Mouse (Mus musculus): ENCODE measurements around the gene Fuca1.

Fuca1 gene

DNA sequence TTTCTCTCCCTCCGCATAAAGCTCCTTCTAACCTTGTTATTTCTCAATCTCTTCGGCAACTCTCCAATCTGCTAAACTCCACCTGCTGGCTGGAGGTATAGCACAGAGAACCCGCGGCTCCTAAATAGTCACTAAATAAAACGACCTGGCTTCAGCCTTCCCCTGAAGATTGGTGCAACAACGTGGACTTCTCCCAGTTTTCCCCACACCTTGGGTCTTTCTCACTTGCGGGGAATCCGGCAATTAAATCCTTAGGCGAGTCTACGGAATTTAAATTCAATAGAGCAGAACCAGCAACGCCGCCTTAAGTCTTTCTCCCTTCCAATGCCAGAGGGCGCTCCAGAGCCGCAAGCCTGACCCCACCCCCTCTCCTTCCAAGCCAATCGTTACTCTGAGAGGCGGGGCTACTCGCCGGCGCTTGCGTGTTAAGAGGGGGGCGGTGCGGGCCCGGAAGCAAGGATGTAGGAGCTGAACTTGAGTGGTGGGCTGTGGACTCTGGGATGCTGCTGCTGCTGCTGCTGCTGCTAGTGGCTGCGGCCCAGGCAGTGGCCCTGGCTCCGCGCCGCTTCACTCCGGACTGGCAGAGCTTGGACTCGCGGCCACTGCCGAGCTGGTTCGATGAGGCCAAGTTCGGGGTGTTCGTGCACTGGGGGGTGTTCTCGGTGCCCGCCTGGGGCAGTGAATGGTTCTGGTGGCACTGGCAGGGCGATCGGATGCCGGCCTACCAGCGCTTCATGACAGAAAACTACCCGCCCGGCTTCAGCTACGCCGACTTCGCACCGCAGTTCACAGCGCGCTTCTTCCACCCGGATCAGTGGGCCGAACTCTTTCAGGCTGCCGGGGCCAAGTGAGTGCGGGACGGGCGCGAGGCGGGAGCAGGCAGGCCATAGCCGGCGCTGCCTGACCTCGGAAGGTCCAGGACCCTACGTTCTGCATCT, at the start of gene Fuca1:
Fuca1 (plus strand) TSS at position 432 of the 938 bp plus-strand sequence.
- peak; percentile 95 to 97 for DNase-seq (ENCODE audit: low spot score in 2 of 2)

DNA sequence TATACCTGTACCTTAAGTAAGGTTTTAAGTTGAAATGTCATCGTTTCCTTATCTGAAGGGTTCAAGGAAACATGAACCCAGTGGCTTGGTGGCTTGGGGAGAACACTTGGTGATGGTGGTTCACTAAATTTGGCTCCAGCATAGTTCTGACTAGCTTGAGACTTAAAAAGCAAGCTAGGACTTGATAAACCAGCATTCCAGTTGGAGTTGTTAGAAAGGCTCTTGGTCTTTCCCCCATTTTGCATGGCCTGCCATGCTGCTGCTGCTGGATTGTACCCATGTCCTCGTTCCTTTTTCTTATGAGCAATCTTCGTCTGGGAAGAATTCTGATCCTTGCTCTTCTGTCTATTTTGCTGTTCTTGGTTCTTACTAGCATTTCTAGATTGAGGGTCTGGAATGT, 48.5 kb upstream of the Fuca1 start:
- DNase-seq (ENCODE audit: low spot score in 2 of 2) = no peak

DNA sequence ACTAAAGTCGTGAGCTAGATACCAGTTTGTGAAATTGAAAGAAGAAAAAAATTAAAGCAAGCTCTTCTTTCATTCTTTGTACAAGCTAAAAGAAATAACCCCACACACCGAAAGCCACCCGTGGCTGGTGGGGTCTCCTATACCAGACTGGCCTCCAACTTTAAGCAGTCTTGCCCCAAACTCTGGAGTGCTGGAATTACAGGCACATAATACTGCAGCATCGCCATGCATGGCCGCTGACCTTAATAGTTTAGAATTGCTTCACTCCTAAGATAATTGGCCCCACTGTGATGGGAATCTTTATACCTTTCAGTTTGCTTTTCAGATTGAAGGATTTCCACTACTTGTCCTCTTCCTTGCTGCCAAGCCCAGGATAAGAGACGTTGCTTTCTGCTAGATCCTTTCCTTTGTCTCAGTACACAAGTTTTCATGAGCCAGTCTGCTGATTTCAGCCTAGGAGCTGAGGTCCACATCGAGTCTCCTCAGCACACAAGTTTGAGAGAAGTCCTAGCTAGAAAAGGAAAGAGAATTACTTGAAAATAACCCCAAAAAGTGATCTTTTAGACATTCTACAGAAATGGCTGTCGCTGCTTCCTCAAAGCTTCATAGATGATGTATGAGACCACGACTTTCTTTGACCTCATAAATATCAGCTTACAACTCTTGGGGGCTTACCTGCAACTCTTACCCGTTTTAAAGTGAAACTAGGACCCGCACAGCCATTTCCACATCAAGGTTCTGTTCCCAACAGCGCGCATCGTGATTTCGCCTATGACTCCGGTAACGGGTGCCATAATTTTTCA, 47.7 kb upstream of the Fuca1 start:
- no peak for DNase-seq (ENCODE audit: low spot score in 2 of 2)

GRCm38 (mm10) chr4:135873526-135874202, 46.9 kb upstream of the Fuca1 start, which contains the start of gene Pnrc2:
Gene Pnrc2 (minus strand): TSS chr4:135873850.
- DNase-seq (ENCODE audit: low spot score in 2 of 2) = peak; percentile 92

DNA sequence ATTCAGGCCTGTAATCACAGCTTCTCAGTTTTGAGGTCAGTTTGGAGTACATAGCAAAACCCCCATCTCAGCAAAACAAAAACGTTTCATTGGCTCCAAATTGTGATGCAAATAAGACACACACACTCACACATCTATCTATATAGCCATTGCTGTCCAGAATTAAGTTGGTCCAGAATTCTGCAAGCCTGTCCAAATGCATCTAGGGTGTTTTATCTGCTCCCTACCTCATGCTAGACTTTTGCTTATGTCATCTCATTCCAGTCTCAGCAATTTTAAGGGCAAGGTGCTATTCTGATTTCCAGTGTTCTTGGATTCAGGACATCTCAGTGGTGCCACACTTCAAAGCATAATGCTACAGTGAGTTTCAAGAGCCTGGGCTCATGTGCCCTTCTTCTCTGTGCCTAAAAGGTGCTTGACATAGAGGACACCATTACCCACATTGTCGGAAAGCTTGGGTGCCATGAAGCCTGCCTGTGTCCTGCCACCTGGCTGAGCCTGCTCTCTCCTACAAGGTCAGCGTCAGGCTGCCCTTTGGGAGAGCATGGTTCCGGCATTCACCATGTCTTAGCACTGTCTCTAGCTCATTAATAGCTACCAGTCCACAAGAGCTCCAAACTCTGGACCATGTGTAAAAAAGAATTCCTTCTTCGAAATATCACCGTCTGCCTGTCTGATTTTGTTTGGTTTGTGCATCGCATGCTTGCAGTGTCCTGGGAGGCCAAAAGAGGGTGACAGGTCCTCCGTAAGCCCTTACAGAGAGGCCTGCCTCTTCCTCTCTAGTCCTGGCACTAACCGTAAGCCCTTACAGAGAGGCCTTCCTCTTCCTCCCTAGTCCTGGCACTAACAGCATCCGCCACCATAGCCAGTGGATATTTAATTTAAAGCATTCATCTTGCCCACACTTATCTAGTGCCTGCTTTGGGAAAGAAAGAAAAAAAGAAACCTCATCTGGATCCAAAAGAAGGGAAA, 45.7 kb upstream of the Fuca1 start:
- no peak for DNase-seq (ENCODE audit: low spot score in 2 of 2)

DNA sequence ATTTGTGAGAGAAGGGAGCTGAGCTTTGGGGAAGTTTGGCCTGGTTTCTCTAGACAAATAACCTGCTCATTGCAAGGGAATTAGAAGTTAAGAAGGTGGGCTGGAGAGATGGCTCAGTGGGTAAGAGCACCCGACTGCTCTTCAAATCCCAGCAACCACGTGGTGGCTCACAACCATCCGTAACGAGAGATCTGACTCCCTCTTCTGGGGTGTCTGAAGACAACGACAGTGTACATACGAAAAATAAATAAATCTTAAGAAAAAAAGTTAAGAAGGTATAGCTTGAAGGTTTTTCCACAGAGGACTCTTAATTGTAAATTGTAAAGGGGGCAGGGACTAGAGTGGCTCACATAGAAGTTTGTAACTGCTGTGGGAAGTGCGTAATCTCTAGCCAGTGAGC, 45.0 kb upstream of the Fuca1 start:
- no peak for DNase-seq (ENCODE audit: low spot score in 2 of 2)

DNA sequence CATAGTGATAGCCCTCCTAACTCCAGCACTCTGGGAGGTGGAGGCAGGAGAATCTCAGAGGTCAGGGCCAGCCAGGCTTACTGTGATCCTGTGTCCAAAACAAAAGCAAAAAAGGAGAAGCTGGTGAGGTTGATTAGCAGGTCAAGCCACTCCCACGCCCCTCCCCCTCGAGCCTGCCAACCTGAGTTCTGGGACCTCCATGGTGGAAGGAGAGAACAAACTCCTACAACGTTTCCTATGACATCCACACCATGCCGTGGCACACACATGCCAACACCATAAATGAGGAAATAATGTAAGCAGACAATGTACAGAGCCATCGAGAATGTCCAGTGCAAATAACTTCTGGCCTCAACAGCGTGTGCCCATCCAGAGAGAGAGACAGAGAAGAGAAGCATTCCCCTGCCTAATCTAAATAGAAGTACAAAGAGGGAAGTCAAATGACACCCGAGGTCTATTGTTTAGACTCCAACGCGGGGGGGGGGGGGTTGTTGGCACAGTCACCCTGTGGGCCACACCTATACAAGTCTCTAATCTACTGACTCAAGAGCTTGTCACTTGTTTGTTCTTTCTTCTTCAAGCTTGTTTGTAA, 44.4 kb upstream of the Fuca1 start:
- DNase-seq (ENCODE audit: low spot score in 2 of 2) = no peak

DNA sequence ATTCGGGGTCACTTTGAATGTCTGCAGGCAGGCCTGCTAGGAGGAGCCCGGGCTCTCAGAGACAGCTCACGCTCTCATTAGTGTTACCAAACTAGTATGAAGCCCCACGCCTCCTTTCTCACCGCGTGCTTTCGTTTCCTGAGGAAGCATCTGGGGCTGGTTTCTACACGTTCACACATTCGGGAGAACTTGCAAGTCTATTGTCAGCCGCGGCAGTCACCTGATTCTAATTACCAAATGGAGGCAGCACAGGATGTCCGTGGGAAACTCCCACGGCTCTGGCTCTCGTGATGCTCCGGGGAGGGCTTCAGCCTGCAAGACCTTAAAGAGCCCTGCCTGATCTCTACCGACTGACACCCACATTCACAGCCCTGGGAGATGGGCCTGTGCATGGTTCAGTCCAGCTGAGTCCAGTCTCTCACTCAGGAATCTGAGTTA, 43.9 kb upstream of the Fuca1 start:
- DNase-seq (ENCODE audit: low spot score in 2 of 2) = peak; percentile 74 to 85

DNA sequence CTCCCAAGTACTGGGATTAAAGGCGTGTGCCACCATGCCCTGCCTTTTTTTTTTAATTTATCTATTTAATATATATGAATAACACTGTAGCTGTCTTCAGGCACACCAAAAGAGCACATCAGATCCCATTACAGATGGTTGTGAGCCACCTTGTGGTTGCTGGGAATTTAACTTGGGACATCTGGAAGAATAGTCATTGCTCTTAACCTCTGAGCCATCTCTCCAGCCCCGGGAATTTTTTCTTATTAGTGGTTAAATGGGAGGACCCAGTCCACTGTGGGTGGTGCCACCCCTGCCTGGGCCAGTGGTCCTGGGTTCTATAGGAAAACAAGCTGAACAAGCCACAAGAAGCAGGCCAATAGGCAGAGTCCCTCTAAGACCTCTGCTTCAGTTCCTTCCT, 42.8 kb upstream of the Fuca1 start:
- DNase-seq (ENCODE audit: low spot score in 2 of 2) = no peak

- DNase-seq (ENCODE audit: low spot score in 2 of 2) = no peak
Observed at GRCm38 (mm10) chr4:135879021-135879420, 41.5 kb upstream of the Fuca1 start.

DNA sequence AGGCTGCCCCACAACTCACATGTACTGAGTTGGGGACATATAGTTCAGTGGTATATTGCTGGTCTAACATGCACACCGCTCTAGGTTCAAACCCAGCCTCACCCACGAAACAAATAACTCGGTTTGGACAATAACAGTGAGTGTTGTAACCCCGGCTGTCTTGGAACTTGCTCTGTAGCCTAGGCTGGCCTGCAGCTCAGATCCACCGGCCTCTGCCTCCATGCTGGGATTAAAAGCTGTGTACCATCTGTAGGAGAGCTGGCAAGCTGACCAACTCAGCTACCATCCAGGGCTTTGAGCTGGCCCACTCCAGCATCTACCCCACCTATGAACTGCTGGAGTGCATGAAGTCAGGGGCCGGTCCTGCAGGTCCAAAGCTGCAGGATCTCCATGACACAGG, 40.5 kb upstream of the Fuca1 start:
- DNase-seq (ENCODE audit: low spot score in 2 of 2) = no peak

- DNase-seq (ENCODE audit: low spot score in 2 of 2) = no peak
Observed at GRCm38 (mm10) chr4:135880576-135880975, 40.0 kb upstream of the Fuca1 start.

DNA sequence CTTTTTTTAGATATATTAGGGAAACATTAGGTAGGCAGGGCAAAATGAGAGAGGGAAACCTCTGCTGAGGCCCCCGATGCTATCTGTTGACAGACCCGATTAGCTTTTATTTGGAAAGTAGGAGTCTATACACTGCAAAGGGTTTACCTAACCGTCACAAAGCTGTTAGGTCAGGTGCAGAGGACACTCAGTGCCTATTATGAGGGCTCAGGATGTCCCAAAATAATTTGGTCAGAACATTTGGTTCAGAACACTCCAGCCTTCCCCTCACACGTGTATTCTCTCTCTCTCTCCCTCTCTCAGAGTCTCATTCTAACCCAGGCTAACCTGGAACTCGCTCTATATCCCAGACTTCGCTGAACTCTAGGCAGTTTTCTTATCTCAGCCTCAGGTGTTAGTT, 38.5 kb upstream of the Fuca1 start:
- DNase-seq (ENCODE audit: low spot score in 2 of 2) = no peak

DNA sequence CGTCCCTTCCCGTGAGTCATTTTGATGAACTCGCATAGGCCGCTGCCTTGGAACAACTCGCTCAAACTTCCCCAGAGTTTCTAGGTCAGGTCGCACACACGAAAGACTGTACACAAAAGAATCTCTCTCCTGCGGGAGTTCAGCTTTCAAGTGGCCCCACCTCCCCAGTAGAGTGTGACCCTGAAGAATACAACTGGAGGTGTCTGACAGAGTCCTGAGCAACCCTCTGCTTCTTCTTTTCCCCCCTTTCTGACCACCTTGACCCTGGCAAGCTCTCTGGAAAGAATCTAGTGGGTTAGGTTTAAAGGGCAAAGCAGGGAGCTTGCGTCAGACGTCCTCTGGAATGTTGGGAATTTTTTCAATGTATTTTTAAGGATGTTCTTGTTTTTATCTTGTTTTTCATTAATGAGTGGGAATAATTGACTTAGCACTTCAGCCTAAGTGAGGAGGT, 37.1 kb upstream of the Fuca1 start:
- DNase-seq (ENCODE audit: low spot score in 2 of 2) = no peak

GRCm38 (mm10) chr4:135883881-135884516, 36.5 kb upstream of the Fuca1 start:
- no peak for DNase-seq (ENCODE audit: low spot score in 2 of 2)

DNA sequence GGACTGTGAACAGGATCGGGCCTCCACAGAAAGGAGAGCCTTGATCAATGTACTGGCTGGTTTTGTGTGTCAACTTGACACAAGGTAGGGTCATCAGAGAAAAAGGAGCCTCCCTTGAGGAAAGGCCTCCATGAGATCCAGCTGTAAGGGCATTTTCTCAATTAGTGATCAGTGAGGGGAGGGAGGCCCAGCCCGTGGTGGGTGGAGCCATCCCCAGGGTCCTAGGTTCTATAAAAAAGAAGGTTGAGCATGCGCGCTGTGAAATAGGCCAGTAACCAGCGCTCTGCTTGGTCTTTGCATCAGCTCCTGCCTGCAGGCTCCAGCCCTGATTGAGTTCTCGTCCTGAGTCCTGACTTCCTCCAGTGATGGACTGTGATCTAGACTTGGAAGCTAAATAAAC, 36.0 kb upstream of the Fuca1 start:
- DNase-seq (ENCODE audit: low spot score in 2 of 2) = no peak

DNA sequence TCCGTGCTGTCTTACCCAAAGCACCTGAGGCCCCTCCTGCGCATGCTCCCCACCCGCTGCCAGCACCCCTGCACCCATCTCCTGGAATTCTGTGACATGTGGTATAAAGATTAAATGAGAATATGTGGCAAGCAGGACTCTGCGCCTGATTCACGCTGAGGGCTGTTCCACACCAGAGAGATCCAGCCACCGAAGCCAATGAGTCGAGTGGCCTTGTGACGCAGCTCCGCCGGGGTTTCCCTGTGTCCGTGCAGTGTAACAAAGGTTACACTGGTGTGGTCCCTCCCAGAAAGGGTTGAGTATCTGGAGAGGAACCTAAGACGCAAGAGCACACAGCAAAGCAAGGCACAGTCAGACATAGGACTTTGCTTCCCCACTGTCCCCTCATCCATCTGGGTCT, 34.9 kb upstream of the Fuca1 start:
- no peak for DNase-seq (ENCODE audit: low spot score in 2 of 2)

GRCm38 (mm10) chr4:135886184-135886583, 34.4 kb upstream of the Fuca1 start:
- DNase-seq (ENCODE audit: low spot score in 2 of 2) = no peak

DNA sequence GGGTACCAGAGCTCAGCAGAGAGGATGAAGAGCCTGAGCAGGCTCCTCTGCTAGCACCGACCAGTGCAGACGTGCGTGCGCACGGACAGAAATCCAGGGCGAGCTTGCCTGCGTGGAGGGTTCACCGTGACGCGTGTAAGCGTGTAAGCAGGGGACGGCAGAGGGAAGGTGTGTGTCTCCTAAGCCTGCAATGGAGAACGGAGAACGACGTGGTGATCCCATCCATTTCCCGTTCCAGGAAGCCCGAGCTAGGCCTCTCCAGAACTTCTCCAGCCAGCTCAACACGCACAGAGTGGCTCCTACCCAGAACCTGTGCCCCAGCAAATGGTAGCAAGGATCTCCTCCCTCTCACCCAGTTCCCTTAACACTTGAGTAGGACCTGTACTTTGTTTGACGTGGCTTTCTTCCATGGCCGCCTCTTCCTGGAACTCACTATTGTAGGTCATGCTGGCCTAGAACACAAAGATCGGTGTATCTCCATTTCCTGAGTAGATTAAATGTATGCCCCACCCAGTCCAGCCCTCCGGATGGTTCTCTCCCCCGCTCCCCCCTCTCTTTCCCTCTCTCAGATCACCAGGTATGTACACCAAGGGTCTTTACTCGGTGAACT, 32.0 kb upstream of the Fuca1 start:
- DNase-seq (ENCODE audit: low spot score in 2 of 2) = no peak

All from frontal cortex, postnatal 36 days (tissue).